Mouse (Mus musculus) testis, adult 2 months (tissue): ENCODE data around the gene Prkag2. TPM values are rescaled to one million over a fixed set of nuclear protein-coding genes. Genes with fewer than 3 reads are reported as not detected.
A peak's percentile ranks its signal among the peaks of the same experiment; 100 is the strongest.

Source experiments
- H3K27ac ChIP-seq: fragments of 200-500 bp; 2 replicates; pipeline ENCODE4 v1.5.1; 2012; ENCODE audit warnings: low read depth, low read length; ENCODE audit not compliant: control insufficient read depth, insufficient read depth
- H3K27me3 ChIP-seq: fragments of 200-500 bp; 2 replicates; pipeline ENCODE4 v1.6.1; 2012; ENCODE audit warnings: mild to moderate bottlenecking, low read length, moderate library complexity; ENCODE audit not compliant: control insufficient read depth, insufficient read depth
- H3K36me3 ChIP-seq: fragments of 200-500 bp; 2 replicates; pipeline ENCODE4 v1.6.1; 2012; ENCODE audit warnings: mild to moderate bottlenecking, low read length; ENCODE audit not compliant: control insufficient read depth, insufficient read depth
- H3K4me1 ChIP-seq: fragments of 200-500 bp; 2 replicates; pipeline ENCODE4 v1.6.1; 2012; ENCODE audit warnings: low read length; ENCODE audit not compliant: control insufficient read depth, insufficient read depth
- H3K4me3 ChIP-seq: fragments of 200-500 bp; 2 replicates; pipeline ENCODE4 v1.5.1; 2012; ENCODE audit warnings: low read depth, mild to moderate bottlenecking, low read length, moderate library complexity, mixed read lengths; ENCODE audit not compliant: control insufficient read depth
- CTCF ChIP-seq: fragments of 200-500 bp; IDR thresholded peaks from 2 replicates; pipeline ENCODE4 v1.5.1; 2012; ENCODE audit warnings: low read depth, mild to moderate bottlenecking, inconsistent platforms, low read length, moderate library complexity; ENCODE audit not compliant: control insufficient read depth, insufficient read depth, insufficient replicate concordance
- POLR2A ChIP-seq: fragments of 200-500 bp; IDR thresholded peaks from 2 replicates; pipeline ENCODE4 v1.6.1; 2012; ENCODE audit warnings: low read depth, mild to moderate bottlenecking, inconsistent platforms, low read length, moderate library complexity; ENCODE audit not compliant: control insufficient read depth
- polyA plus RNA-seq: library from polyadenylated mRNA; depleted of rRNA; stranded (reverse); fragments of >200 nt; gene quantifications from 2 replicates; pipeline ENCODE4 v1.2.3, GENCODE M21; 2012

Gene Prkag2
- polyA plus RNA-seq, 1 experiment: 149 TPM

GRCm38 (mm10) chr5:25031037-25031436 lies 69.4 kb downstream of the Prkag2 start:
- Histone ChIP-seq H3K36me3 (peaks cover 1% of the 10 kb centered on the region; the same call in 1 of the 2 replicates), H3K27ac (peak overlapping the region; percentile 11; the same call in 1 of the 2 replicates), H3K4me3 (no peak overlapping the region), H3K4me1 (peaks cover 2% of the 10 kb centered on the region), H3K27me3 (no peaks in the 10 kb centered on the region)
- TF ChIP-seq POLR2A: no peak
- TF ChIP-seq CTCF: no peak

GRCm38 (mm10) chr5:25030276-25030681 lies 70.2 kb downstream of the Prkag2 start:
- H3K27me3 ChIP-seq: no peaks in the 10 kb centered on the region
- H3K4me1 ChIP-seq: peaks cover 5% of the 10 kb centered on the region
- H3K36me3 ChIP-seq: peaks cover 1% of the 10 kb centered on the region; the same call in 1 of the 2 replicates
- H3K27ac ChIP-seq: peak overlapping the region; percentile 49
- TF ChIP-seq CTCF (no peak), POLR2A (no peak)
- no peak overlapping the region for H3K4me3 ChIP-seq

- H3K36me3 ChIP-seq: peaks cover 1% of the 10 kb centered on the region; the same call in 1 of the 2 replicates
- no peaks in the 10 kb centered on the region for H3K27me3 ChIP-seq
- H3K27ac ChIP-seq: no peak overlapping the region
- no peak overlapping the region for H3K4me3 ChIP-seq
- H3K4me1 ChIP-seq: peaks cover 5% of the 10 kb centered on the region
- TF ChIP-seq POLR2A (no peak), CTCF (no peak)
Observed at GRCm38 (mm10) chr5:25027673-25028072, 72.8 kb downstream of the Prkag2 start.

GRCm38 (mm10) chr5:25025309-25026019 lies 75.0 kb downstream of the Prkag2 start:
- TF ChIP-seq POLR2A (no peak), CTCF (no peak)
- H3K4me3 ChIP-seq: no peak overlapping the region

GRCm38 (mm10) chr5:25022904-25023303 lies 77.5 kb downstream of the Prkag2 start:
- Histone ChIP-seq H3K27me3 (no peaks in the 10 kb centered on the region), H3K4me1 (peaks cover 2% of the 10 kb centered on the region), H3K36me3 (peaks cover 1% of the 10 kb centered on the region; the same call in 1 of the 2 replicates), H3K27ac (no peak overlapping the region), H3K4me3 (no peak overlapping the region)
- peak; percentile 59; the same call in 1 of the 2 replicates for TF ChIP-seq CTCF
- TF ChIP-seq POLR2A: no peak

More at GRCm38 (mm10) chr5:25025309-25026019, 75.0 kb downstream of the Prkag2 start:
- Histone ChIP-seq H3K27me3 (no peaks in the 10 kb centered on the region), H3K27ac (peak overlapping the region; percentile 73), H3K4me1 (peaks cover 2% of the 10 kb centered on the region), H3K36me3 (peaks cover 1% of the 10 kb centered on the region; the same call in 1 of the 2 replicates)

- TF ChIP-seq CTCF: no peak
- TF ChIP-seq POLR2A: no peak
Observed at GRCm38 (mm10) chr5:25019221-25019620, 81.2 kb downstream of the Prkag2 start.

GRCm38 (mm10) chr5:25012134-25012533 lies 88.3 kb downstream of the Prkag2 start:
- no peak for TF ChIP-seq CTCF
- TF ChIP-seq POLR2A: no peak
- no peaks in the 10 kb centered on the region for H3K27me3 ChIP-seq
- peaks cover 3% of the 10 kb centered on the region for H3K4me1 ChIP-seq
- H3K36me3 ChIP-seq: no peaks in the 10 kb centered on the region
- no peak overlapping the region for H3K27ac ChIP-seq
- no peak overlapping the region for H3K4me3 ChIP-seq

More at GRCm38 (mm10) chr5:25019221-25019620, 81.2 kb downstream of the Prkag2 start:
- Histone ChIP-seq H3K4me1 (no peaks in the 10 kb centered on the region; the same call in 1 of the 2 replicates), H3K27ac (no peak overlapping the region), H3K36me3 (no peaks in the 10 kb centered on the region), H3K27me3 (no peaks in the 10 kb centered on the region), H3K4me3 (no peak overlapping the region)
